Mouse (Mus musculus) c-Kit-negative CD71-positive TER-119-positive erythroid progenitor cells, embryonic 14.5 days (primary cell): ENCODE measurements around the gene Timm8a1.
"Not testable (repeated sequence)": the region's sequence is repeated elsewhere in the genome, so short reads cannot be mapped to it uniquely, and the experiment has no call there.

Experiments used
- DNase-seq: peaks from one replicate; pipeline ENCODE4 v3.0.0-alpha.2; 2013; ENCODE audit warnings: low read depth, low spot score

The Timm8a1 gene

DNA sequence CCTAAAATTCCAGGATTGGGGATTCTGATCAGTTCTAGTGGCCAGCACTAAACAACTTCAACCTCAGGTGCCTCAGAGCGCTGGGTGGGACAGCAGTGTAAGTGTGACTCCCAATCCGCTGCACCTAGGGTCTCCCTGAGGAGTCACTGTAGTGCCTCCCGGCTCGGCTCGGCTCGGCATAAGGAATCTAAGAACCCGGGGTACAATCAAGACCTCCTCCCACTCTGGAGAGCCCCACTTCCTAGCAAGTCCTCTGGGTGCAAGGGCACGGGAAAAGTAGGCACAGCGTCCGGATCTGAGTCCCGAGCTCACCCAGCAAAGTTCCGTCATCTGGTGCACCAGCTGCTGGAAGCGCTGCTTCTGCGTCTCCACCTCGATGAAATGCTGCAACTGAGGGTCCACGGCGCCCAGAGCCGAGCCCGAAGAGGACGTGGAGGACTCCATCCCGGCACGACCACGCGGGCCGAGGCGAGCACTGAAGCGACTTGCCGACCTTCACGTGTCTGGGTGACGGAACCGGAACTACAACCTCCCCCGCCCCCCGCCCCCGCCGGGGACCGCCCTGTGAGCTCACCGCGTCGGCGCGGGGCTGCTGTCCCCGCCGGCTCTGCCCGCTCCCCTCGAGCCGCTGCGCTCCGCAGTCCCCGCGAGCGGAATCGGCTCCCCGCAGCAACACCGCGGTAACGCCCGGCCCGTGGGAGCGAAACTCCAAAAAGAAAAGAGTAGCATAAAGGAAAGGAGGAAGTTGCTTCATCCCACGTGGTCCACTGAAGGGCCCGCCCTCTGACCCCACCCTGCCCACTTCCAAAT, at the start of gene Timm8a1:
Gene Timm8a1 (minus strand): TSS at position 721 of the 810 bp plus-strand sequence.
- no peak for DNase-seq

DNA sequence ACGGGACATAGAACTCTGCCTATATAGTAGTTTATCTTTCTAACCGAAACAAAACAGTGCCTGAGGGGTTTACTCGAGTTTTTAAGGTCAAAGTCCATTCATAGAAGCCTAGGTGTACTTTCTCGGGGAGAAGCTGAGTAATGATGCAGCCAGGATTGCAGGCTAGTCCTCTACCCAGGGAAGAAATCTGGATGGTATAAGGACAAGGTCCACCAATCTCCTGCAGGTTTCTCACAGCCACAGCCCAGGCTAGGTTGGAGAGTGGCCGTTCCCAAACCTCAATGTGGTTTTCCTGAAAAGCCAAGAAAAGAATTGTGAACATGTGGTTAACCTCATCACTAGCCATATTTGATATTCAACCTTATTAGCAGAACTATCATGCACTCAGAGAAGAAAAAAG, 48.2 kb upstream of the Timm8a1 start:
- no peak for DNase-seq

DNA sequence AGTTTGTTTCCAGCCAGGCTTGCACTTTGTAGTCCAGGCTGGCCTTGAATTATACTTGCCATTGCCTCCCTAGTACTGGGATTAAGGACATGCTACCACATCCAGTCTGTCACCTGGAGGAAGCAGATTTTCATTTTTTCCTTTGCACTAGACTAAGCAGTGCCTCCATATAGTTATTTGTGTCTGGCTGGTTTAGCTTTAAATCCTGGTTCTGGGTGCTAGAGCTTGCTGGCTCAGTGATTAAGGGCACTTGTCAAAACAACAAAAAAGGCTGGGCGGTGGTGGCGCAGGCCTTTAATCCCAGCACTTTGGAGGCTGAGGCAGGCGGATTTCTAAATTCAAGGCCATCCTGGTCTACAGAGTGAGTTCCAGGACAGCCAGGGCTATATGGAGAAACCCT, 47.3 kb upstream of the Timm8a1 start:
- DNase-seq: no peak

DNA sequence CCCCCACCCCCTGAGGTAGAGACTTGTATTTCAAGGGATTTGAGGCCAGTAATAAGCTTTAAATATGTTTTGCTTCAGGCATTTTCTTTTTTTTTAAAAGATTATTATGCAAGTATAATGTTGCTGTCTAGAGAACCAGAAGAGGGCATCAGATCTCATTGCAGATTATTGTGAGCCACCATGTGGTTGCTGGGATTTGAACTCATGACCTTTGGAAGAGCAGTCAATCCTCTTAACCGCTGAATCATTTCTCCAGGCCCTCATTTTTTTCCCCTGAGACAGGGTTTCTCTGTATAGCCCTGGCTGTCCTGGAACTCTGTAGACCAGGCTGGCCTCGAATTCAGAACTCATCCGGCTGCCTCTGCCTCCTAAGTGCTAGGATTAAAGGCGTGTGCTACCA, 46.6 kb upstream of the Timm8a1 start:
- no peak for DNase-seq

DNA sequence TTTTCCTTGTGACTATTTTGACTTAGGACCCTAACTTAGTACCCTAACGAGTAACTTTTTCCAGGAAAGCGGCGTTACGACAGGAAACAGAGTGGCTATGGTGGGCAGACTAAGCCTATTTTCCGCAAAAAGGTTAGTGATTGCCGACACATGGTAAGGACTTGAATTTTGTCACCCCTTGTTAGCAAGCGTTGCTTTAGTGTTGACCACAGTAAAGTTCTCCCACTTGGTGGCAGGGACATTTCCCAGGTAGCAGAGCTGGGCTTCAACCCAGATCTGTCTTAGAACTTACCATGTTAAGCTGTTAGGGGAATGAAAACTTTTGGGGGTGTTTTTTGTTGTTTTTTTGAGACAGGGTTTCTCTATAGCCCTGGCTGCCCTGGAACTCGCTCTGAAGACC, 44.8 kb upstream of the Timm8a1 start:
- DNase-seq: no peak

DNA sequence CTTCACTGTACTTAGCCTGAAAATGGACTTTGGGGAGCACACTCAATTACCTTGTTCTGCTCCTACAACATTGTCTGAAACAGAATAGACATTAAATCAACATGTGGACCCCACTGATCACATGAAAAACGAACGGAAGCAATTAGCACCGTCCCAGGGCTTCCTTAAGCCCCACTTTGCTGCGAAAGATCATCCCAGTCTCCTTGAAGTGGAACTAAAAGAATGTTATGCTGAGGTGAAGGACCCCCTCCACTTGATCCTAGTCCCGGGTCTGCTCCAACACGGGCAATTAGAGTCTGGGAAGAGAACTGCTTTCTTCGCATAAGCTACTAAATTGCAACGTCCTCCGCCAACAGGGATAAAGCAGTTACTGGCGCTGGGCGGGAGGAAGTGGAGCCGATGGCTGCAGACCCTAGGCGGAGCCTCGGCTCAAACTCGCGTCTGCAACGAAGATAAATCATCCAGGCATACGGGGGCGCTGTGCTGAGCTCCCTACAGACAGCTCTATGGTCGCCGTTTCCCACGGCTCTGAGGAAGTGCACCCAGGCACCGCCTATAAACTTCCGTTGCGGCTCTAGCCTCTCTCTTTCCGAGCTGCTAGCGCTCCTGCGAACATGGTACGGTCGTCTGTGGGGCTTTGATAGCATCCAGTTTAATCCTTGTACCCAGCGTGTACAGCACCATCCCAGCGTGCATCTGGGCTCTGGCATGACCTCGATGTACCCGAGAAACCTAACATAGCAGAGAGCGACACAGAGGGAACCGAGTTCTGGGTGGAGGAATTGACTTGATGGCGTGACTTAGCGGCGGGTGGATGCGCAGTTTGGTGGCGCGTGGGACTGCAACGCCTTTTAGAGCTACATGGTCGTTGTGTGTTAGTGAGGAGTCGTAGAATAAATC, 43.7 kb upstream of the Timm8a1 start, which contains the start of gene Rpl36a:
Gene Rpl36a (plus strand): TSS at position 552 of the 900 bp plus-strand sequence.
- peak; percentile 71 for DNase-seq

DNA sequence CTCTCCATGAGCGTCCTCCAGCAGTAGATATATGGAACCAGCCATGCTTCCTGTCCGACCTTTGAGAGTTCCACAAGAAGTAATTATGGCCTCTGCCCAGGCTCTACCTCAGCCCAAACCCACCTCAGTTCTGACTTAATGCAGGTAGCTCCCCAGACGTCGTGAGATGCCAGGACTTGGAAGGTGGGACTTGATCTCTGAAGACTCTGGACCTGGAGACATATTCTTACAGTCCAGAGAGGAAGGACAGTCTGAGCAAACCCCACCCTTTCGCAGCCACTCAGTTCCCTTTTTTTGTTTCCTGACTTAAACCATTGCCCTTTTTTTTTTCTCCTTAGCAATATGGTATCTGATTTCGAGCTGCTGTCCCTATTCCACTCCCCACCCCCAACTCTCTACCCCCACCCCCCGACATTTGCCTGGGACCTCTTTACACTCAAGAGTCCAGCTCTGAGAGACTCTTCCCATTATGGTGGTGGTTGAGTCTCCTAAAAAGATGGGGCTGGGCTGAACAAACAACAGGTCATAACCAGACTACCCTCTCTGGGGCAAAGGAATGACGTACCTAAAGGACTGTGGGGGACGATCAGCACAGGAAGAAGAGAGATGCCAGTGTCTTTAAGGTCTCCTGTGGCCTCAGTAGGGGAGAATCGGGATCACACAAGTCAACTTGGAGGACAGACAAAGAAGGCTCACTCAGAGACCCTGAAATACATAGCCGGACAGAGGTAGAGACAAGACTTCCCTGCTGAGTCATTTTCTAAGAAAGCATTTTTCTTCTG, 41.4 kb upstream of the Timm8a1 start, which contains the start of gene Btk:
Gene Btk (minus strand): TSS at position 683 of the 782 bp plus-strand sequence.
- no peak for DNase-seq

DNA sequence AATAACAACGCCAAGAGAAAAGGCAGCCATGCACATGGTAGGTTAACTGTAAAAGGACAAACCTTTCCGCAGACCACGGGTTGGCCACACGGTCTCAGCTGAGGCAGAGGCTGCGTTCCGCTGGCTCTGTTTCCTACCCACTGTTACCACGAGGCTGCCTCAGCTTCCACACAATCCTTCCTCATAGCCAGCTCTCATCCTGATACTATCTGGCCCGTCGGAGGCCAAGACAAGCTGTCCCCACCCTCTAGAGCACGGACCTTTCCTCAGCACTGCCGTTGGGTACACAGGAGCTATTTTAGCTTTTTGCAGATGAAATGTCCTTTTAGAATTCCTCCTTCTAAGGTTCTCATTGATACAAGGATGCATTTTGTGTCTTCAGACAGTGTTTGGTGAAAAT, 40.6 kb upstream of the Timm8a1 start:
- no peak for DNase-seq

DNA sequence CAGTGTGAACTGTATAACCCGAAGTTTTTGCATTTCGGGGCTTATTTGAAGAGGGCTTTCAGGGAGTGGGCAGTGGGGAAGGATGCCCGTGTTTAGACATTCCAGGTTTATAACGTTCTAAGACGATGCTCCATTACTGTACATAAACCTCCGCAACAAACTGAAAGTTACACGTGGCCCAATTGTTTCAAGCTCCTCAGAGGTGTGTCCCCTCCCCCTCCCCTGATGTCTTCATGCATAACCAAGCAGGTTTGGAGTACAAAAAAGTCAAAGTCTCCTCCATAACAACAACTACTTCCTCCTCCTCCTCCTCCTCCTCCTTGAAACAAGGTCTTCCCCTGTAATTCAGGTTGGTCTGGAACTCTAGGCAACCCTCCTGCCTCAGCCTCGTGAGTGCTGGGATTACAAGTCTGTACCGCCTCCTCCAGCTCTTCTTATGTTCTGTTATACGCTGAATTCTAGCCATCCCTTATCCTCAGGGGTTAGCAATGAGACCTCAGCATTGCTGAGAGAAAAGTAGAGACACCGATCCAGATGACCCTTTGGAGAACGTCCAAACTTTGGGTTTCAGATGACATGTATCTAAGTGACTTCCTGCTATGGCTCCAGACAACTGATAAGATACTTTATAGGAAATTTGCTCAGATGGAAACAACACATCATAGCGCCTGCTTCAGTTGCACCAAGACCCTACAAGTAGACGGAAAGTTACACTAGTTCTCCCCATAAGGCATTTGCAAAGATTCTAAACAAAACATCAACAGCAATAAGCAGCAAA, 39.1 kb upstream of the Timm8a1 start:
- DNase-seq: no peak

DNA sequence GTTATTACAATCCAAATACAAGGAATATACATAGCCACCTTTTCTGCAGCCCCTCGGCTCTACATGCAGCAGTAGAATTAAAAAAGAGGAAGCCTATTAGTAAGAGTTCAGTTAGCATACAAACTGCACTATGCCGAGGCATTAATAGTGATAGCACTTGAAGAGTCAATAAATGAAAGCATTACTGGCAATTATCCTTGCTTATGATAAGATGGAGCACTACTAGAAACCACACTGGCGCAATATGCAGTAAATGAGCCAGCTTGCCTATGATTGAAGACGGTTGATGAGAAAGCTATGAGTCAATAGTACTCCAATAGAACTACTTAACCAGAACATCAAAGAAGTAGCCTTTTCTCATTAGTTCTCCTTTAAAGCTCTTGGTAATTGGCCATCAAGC, 36.2 kb upstream of the Timm8a1 start:
- no peak for DNase-seq

DNA sequence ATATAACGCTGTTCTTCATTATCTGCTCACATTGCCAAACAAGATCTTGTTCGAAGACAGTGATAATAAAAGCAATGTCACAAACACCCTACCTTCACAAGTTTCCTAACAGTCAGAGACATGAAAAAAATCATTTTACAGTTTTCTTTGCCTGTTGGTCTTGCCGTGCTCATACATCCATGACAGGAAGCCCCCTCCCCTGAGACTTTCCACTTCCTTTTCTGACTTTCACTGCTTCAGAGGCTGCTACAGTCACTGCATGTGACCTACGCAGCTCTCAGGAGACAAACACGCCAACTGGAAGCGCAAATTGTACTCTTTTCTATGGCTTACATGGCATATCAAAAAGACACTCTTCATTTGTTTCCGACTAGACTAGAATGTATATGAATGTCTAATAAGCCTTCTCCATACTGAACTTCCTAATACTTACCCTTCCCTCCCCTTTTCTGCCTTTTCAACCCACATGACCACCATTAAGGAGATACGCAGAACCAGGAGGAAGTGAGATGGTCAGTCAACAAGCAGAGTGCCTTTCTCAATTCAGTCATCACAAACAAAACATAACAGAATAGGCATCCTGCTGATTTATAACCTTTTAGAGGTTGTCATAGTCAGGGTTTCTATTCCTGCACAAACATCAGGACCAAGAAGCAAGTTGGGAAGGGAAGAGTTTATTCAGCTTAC, 25.0 kb upstream of the Timm8a1 start:
- DNase-seq: no peak

DNA sequence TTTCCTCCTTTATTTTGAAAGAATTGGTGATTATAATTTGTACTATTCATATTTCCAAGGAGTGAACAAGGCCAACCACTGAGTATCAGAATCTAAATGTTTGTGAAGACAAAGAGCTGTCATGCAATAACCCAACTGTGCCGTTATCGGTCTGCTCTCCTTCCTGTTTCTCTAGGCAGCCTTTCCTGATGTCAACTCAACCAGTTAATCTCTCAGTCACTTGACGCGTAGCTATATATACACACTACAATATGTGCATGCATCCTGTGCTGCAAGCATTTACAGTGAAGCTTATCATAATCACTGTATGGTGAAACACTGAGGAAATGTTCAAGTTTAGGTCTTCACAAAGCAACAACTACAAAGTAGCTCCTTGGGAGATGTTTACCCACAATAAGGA, 22.7 kb upstream of the Timm8a1 start:
- DNase-seq: no peak

DNA sequence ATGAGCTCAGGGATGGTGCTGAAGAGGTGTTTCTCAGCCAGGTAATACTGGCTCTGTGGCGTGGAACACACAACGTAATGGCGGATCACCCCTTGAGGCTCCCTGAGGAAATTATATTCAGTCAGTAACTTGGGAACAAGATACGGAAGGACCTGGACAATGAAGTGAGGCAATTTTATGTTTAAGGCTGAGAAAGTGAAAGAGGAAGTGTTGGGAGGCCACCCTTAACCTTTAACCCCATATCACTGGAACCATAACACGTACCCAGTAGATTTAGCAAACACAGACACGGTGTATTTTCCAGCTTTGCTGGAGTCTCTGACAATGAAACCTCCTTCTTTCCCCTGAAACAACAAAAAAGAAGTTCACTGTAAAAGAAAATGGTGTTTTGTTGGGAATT, 12.8 kb upstream of the Timm8a1 start:
- DNase-seq: no peak

DNA sequence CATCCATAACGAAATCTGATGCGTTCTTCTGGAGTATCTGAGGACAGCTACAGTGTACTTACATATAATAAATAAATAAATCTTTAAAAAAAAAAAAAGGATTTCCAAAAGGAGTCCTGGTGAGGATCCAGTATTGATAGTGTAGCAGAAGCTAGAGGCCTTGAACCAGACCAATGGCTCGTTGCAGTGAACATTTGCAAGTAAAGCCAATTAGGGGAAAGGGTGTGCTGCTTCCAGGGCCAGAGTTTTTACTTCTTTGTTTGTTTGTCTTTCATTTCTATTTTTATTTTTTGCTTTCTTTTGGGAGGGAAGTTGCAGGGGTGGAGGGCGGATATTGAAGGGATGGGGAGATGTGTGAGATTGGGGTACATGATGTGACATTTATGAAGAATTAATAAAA, 11.7 kb upstream of the Timm8a1 start:
- DNase-seq: no peak

DNA sequence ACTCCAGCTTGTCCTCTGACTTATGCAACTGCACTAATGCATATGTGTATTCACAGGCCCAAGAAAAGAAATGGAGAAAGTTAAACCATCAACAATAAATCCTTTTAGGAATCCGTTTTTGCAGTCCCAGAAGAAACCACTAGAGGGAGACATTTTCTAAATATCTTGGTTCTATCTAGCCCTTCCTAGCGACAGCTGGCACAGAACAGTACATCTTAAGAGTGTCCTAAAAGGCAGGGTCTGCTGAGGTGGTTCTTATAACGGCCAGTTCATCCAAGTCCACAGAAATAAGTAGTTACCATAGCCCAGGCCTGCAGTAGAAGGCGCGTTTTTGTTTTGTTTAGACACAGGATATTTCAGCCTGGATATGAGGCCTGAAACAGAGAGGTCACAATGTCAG, 9.2 kb upstream of the Timm8a1 start:
- no peak for DNase-seq

DNA sequence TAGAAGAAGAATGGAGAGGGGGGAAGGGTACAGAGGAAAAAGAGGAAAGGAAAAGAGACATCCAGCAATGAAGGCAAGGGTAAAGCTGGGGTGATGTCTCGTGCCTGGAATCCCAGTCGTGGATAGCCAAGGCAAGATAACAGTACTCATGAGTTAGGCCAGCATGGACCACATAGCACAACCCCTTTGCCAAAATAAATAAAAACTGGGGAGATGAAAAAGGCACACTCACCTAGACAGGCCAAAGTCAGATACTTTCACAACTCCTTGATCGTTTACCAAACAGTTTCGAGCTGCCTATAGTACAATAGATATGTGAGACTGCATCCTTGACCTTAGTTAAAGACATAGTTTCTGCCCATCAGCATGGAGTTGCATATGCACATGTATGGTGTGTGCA, 5.7 kb upstream of the Timm8a1 start:
- DNase-seq: no peak

DNA sequence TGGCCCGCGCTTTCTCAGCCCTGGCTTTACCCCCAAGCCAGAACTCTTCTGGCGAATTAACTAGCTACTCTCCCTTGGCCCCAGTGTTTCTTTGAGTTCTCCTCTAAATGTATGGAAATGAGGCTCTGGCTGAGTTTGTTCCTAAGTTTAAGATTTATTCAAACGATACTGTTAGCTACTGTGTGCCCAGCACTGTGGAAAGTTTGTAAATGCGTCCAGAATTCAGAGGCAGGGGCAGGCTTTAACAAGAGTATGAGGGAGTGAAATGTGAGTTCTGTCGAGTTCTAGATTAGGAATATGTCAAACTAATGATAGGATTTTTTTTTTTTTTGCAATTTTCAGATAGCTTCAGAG, 267 bp upstream of the Timm8a1 start:
- no peak for DNase-seq

DNA sequence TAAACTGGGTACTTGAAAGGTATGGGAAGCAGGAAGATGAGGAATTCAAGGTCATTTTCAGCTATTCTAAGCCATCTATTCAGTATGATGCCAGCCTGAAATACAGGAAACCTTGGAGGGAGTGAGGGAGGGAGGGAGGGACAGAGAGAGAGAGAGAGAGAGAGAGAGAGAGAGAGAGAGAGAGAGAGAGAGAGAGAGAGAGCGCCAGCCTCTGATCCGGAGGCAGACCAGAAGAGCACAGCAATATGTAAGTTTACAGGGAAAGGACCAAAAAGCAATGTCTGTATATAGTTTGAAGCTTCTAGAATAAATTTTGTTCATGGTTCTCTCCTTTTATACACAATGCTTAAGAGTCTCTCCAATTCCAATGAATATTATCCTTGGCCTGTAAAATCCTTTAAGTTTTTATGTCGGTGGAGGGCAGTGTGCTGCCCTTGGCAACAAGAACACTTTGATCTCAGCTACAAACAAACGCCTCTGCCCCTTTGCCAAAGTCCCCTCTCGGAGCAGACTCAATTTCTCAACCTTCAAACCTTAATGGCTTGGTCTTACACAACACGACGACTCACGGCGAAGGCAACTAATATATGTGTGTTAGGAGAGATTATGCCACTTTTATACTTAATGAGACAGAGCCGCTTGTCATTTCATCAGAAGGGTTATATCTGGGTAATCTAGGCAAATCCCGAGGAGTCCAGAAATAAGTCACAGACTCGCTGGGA, 1.1 kb downstream of the Timm8a1 start:
- no peak for DNase-seq

DNA sequence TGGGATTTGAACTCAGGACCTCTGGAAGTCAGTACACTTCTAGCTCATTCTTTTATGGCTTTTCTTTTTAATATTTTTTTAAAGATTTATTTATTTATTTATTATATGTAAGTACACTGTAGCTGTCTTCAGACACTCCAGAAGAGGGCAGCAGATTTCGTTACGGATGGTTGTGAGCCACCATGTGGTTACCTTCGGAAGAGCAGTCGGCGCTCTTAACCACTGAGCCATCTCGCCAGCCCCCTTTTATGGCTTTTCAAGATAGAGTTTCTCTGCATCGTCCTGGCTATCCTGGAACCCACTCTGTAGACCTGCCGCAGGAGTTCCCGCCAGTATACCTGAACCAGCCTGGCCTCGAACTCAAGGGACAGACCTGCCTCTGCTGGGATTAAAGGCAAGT, 1.9 kb downstream of the Timm8a1 start:
- not testable (repeated sequence) for DNase-seq

DNA sequence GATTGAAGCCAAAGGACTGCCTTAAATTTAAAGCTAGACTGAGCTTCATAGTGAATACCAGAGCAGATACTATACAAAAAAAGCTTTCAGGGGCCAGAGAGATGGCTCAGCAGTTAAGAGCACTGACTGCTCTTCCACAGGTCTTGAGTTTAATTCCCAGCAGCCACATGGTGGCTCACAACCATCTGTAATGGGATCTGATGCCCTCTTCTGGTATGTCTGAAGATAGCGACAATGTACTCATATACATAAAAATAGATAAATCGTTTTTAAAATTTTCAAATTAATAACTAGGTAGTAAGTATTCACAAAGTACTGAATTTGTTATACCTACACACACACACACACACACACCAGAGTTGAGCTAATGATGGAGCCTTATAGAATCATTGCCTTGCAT, 8.3 kb downstream of the Timm8a1 start:
- DNase-seq: no peak
